In genomic region chr4:152221411-152221887, GRCm38 (mm10) we compare ENCODE assay signal across 9 mouse cellular contexts. TPM values are rescaled to one million over a fixed set of nuclear protein-coding genes. Genes with fewer than 3 reads are reported as not detected.
DNase-seq lines count a peak whose midpoint lies in the region; ATAC-seq lines count a peak whose summit lies in the region.
"Had no signal": no experiment of that assay in that cellular context is flagged by ENCODE, and none has a peak within 500 bp of the region (broad histone marks: within the 10 kb centered on the region; RNA-seq: fewer than 3 reads in every experiment).

No protein-coding gene starts in this region.

- 45% methylated on average over 9 of the region's 9 CpGs for WGBS in kidney, embryonic 15.5 days
- WGBS in hindbrain, embryonic 13.5 days, result 10% methylated on average over 9 of the region's 9 CpGs
- WGBS in midbrain, embryonic 10.5 days, result 25% methylated on average over 9 of the region's 9 CpGs

- DNase-seq in kidney, adult 8-10 months, result no peak
- DNase-seq in embryo, embryonic 10.5 days (ENCODE audit: low spot score), result peak; percentile 60
- peak; percentile 45 for DNase-seq in midbrain, embryonic 10.5 days (ENCODE audit: low spot score)
- no peak for DNase-seq in adrenal gland, postnatal 25 days
- DNase-seq in adrenal gland, adult 8-10 months, result no peak
- DNase-seq in adrenal gland, postnatal 10 days, result no peak

- H3K9me3 ChIP-seq in kidney, embryonic 15.5 days (replicated peaks), result no peaks in the 10 kb centered on the region
- no peaks in the 10 kb centered on the region for H3K9me3 ChIP-seq in hindbrain, embryonic 13.5 days
- H3K9me3 ChIP-seq in midbrain, embryonic 10.5 days (replicated peaks), result no peaks in the 10 kb centered on the region

- H3K4me1 ChIP-seq in kidney, embryonic 15.5 days, result peaks cover 32% of the 10 kb centered on the region
- peaks cover 22% of the 10 kb centered on the region for H3K4me1 ChIP-seq in hindbrain, embryonic 13.5 days (replicated peaks)
- H3K4me1 ChIP-seq in midbrain, embryonic 10.5 days, result peaks cover 25% of the 10 kb centered on the region

- no peak overlapping the region for H3K9ac ChIP-seq in kidney, embryonic 15.5 days
- H3K9ac ChIP-seq in hindbrain, embryonic 13.5 days, result peak overlapping the region; percentile 49; the same call in 1 of the 2 replicates

- H3K27ac ChIP-seq in kidney, embryonic 15.5 days, result peak overlapping the region; percentile 14; the same call in 1 of the 2 replicates
- peak overlapping the region; percentile 89 for H3K27ac ChIP-seq in hindbrain, embryonic 13.5 days
- H3K27ac ChIP-seq in midbrain, embryonic 10.5 days (replicated peaks), result peak overlapping the region; percentile 55; the same call in 1 of the 2 replicates
- H3K27ac ChIP-seq: macrophage had no signal

- 0 out of 2 replicates have a peak, but pooled peaks have one; percentile 15 for ATAC-seq in kidney, embryonic 15.5 days (replicated peaks; ENCODE audit: low FRiP score)
- peak; percentile 83 for ATAC-seq in hindbrain, embryonic 13.5 days (ENCODE audit: low FRiP score)

- no peak overlapping the region for H3K4me2 ChIP-seq in kidney, embryonic 15.5 days
- 0 out of 2 replicates have a peak overlapping the region, but pooled peaks have one; percentile 24 for H3K4me2 ChIP-seq in hindbrain, embryonic 13.5 days

- H3K4me3 ChIP-seq in kidney, embryonic 15.5 days (replicated peaks), result no peak overlapping the region
- H3K4me3 ChIP-seq in hindbrain, embryonic 13.5 days, result no peak overlapping the region
- no peak overlapping the region for H3K4me3 ChIP-seq in midbrain, embryonic 10.5 days

- 0 out of 2 replicates have a peak, but pooled peaks cover 20% of the 10 kb centered on the region for H3K36me3 ChIP-seq in kidney, embryonic 15.5 days
- peaks cover 34% of the 10 kb centered on the region for H3K36me3 ChIP-seq in hindbrain, embryonic 13.5 days
- peaks cover 41% of the 10 kb centered on the region for H3K36me3 ChIP-seq in midbrain, embryonic 10.5 days

- H3K27me3 ChIP-seq in kidney, embryonic 15.5 days, result no peaks in the 10 kb centered on the region
- H3K27me3 ChIP-seq in hindbrain, embryonic 13.5 days, result peaks cover 66% of the 10 kb centered on the region
- peaks cover 68% of the 10 kb centered on the region for H3K27me3 ChIP-seq in midbrain, embryonic 10.5 days (ENCODE audit: low read depth, poor library complexity, severe bottlenecking)

RNA-seq across cellular contexts. Expression of gene Acot7, which starts 43.5 kb away (rescaled TPM):
- polyA plus RNA-seq in kidney, embryonic 15.5 days (2015; fragmentation: Nextera tagmentation; extraction: Ambion mirVana), result 65.6 and 71.7 TPM in 2 replicates
- polyA plus RNA-seq in hindbrain, embryonic 13.5 days (2015; fragmentation: Nextera tagmentation; extraction: Ambion mirVana), result 269 and 299 TPM in 2 replicates
- 85.7 and 99.7 TPM in 2 replicates for polyA plus RNA-seq in midbrain, embryonic 10.5 days (2016; fragmentation: Nextera tagmentation; extraction: Ambion mirVana)
- 34.6 and 39.9 TPM in 2 replicates for total RNA-seq in adrenal gland, postnatal 25 days (2021)
- 10 to 100 TPM; 49.5 to 53.2 (median 51.8) TPM for total RNA-seq in adrenal gland, adult 8-10 months (2022)
- 10 to 100 TPM; 33.2 to 38.0 TPM for total RNA-seq in adrenal gland, postnatal 10 days (2021)

RNA-seq across cellular contexts. Expression of gene Gpr153, which starts 52.6 kb away (rescaled TPM):
- 6.2 and 7.8 TPM in 2 replicates for polyA plus RNA-seq in kidney, embryonic 15.5 days (2015; fragmentation: Nextera tagmentation; extraction: Ambion mirVana)
- polyA plus RNA-seq in hindbrain, embryonic 13.5 days (2015; fragmentation: Nextera tagmentation; extraction: Ambion mirVana), result 9.0 and 9.3 TPM in 2 replicates
- 7.0 and 7.7 TPM in 2 replicates for polyA plus RNA-seq in midbrain, embryonic 10.5 days (2016; fragmentation: Nextera tagmentation; extraction: Ambion mirVana)
- total RNA-seq in adrenal gland, postnatal 25 days (2021), result 3.1 and 3.6 TPM in 2 replicates
- total RNA-seq in adrenal gland, adult 8-10 months (2022), result 1 to 10 TPM; 4.8 to 7.0 (median 5.4) TPM
- 10 to 100 TPM; 11.2 to 11.8 TPM for total RNA-seq in adrenal gland, postnatal 10 days (2021)
- polyA plus RNA-seq: macrophage had no signal

Comparison
In these comparisons a context has a peak if more than half of its experiments do, and no peak if none do; other contexts are left out.
1. H3K27ac ChIP-seq: peak in every context shown above with its lines; median percentile 89 in hindbrain, embryonic 13.5 days; 55 in midbrain, embryonic 10.5 days; 14 in kidney, embryonic 15.5 days.
2. DNase-seq: peak in embryo, embryonic 10.5 days (single experiment) and midbrain, embryonic 10.5 days (single experiment); none in kidney, adult 8-10 months (0 of 2), adrenal gland, postnatal 25 days (single experiment), adrenal gland, adult 8-10 months (single experiment) and adrenal gland, postnatal 10 days (single experiment).